Mouse (Mus musculus) neural tube, embryonic 12.5 days (tissue): ENCODE measurements around the gene Hemgn. TPM values are rescaled to one million over a fixed set of nuclear protein-coding genes. Genes with fewer than 3 reads are reported as not detected.

ENCODE experiments used
- ATAC-seq: fragments of 200-750 bp; cut with Nextera tagmentation; 2 replicates; pipeline ENCODE4 v1.8.0; 2017; ENCODE audit warnings: low read depth, mild to moderate bottlenecking, moderate TSS enrichment, moderate library complexity; ENCODE audit not compliant: low FRiP score
- H3K27ac ChIP-seq: fragments of 300-500 bp; sonication (generic); 2 replicates; pipeline ENCODE4 v1.5.1; 2016
- H3K27me3 ChIP-seq: fragments of 300-500 bp; sonication (generic); replicated peaks from 2 replicates; pipeline ENCODE4 v1.6.1; 2016; ENCODE audit warnings: mild to moderate bottlenecking
- H3K36me3 ChIP-seq: fragments of 300-500 bp; sonication (generic); 2 replicates; pipeline ENCODE4 v1.6.1; 2016; ENCODE audit warnings: mild to moderate bottlenecking
- H3K4me1 ChIP-seq: fragments of 300-500 bp; sonication (generic); 2 replicates; pipeline ENCODE4 v1.6.1; 2016
- H3K4me2 ChIP-seq: fragments of 300-500 bp; sonication (generic); replicated peaks from 2 replicates; pipeline ENCODE4 v1.6.1; 2016; ENCODE audit warnings: mild to moderate bottlenecking
- H3K4me3 ChIP-seq: fragments of 300-500 bp; sonication (generic); 2 replicates; pipeline ENCODE4 v1.5.1; 2016
- H3K9ac ChIP-seq: fragments of 300-500 bp; sonication (generic); 2 replicates; pipeline ENCODE4 v1.6.1; 2016; ENCODE audit warnings: mild to moderate bottlenecking
- H3K9me3 ChIP-seq: fragments of 300-500 bp; sonication (generic); 2 replicates; pipeline ENCODE4 v1.6.1; 2016; ENCODE audit warnings: mild to moderate bottlenecking
- WGBS: fragments of 180-500 bp; shearing (Covaris S2); methylation state at CpG from one replicate; pipeline ENCODE4 v1.1.7; 2016; 5-methylcytosine and 5-hydroxymethylcytosine counted together
- polyA plus RNA-seq: library from polyadenylated mRNA; unstranded; fragments of >200 nt; fragmentation: Nextera tagmentation; extraction: Ambion mirVana; gene quantifications from 2 replicates; pipeline ENCODE4 v1.2.1, GENCODE M21; 2016

Gene Hemgn
- polyA plus RNA-seq, 1 experiment from 2014 or later: 3.5 TPM

GRCm38 (mm10) chr4:46406966-46407703 lies 6.2 kb downstream of the Hemgn start:
- no peak for ATAC-seq
- H3K9me3 ChIP-seq: no peaks in the 10 kb centered on the region
- no peaks in the 10 kb centered on the region for H3K27me3 ChIP-seq
- H3K27ac ChIP-seq: no peak overlapping the region
- no peak overlapping the region for H3K9ac ChIP-seq
- no peaks in the 10 kb centered on the region for H3K36me3 ChIP-seq
- no peak overlapping the region for H3K4me3 ChIP-seq
- H3K4me2 ChIP-seq: no peak overlapping the region
- H3K4me1 ChIP-seq: no peaks in the 10 kb centered on the region
- 90% methylated on average over 8 of the region's 8 CpGs for WGBS

DNA sequence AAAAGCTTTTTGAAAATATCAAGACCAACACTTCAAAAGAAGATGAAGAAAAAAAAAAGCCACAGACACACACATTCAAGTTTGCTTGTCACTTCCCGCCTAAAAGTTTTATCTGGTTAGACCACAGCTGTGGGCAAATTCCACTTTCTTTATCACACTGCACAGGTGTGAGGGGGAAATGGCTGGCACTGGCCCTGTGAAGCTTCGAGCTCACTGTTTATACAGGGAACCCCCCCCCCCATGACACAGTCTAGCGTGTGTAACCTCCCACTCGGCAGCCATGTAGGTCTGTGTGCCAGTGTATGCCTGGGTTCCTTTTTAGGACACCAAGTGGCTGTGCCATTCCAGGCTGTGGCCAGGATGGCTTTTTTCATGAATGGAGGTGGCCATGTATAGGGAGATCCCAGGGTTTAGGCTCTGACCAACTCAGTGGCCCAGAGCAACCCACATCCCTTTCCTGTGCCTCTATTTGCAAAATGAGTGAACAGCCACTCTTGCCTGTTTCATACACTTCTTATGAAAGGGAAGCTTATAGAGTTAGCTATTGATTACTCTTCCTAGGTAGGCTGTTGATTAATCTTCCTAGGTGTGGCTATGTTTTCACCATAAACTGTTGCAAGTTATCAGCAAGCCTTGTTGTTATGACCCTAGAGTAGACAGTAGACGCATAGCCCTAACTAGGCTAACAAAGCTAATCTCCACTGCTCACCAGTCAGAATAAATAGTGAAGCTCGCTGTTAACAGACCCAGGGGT lies 9.1 kb downstream of the Hemgn start:
- no peaks in the 10 kb centered on the region for H3K9me3 ChIP-seq
- no peaks in the 10 kb centered on the region for H3K36me3 ChIP-seq
- H3K27me3 ChIP-seq: no peaks in the 10 kb centered on the region
- H3K4me1 ChIP-seq: no peaks in the 10 kb centered on the region
- H3K27ac ChIP-seq: no peak overlapping the region
- no peak overlapping the region for H3K4me2 ChIP-seq
- no peak overlapping the region for H3K9ac ChIP-seq
- ATAC-seq: no peak
- H3K4me3 ChIP-seq: no peak overlapping the region
- 81% methylated on average over 6 of the region's 6 CpGs for WGBS

GRCm38 (mm10) chr4:46398839-46399238 lies 14.5 kb downstream of the Hemgn start:
- Histone ChIP-seq H3K9me3 (no peaks in the 10 kb centered on the region), H3K27me3 (no peaks in the 10 kb centered on the region), H3K4me3 (no peak overlapping the region), H3K4me2 (no peak overlapping the region), H3K27ac (no peak overlapping the region), H3K9ac (no peak overlapping the region), H3K4me1 (no peaks in the 10 kb centered on the region), H3K36me3 (no peaks in the 10 kb centered on the region)
- ATAC-seq: no peak
- 79% methylated on average over 4 of the region's 4 CpGs for WGBS

DNA sequence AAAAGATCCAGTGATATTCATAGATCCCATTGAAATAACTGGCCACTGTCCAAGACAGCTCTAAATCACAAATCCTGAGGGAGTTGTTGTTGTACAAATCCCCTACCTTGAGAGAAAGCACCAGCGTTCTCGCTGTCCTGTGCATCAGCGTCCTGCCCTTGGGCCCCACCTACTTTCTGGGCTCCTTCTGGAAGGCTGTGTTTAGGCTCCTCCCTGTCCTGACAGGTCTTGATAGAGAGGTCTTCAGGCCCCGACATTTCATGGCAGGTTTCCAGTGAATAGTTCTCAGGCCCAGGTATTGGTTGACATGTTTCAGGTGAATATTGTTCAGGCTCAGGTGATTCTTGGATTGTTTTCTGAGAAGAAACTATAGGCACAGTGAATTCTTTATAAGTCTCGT lies 17.6 kb downstream of the Hemgn start:
- H3K9ac ChIP-seq: no peak overlapping the region

DNA sequence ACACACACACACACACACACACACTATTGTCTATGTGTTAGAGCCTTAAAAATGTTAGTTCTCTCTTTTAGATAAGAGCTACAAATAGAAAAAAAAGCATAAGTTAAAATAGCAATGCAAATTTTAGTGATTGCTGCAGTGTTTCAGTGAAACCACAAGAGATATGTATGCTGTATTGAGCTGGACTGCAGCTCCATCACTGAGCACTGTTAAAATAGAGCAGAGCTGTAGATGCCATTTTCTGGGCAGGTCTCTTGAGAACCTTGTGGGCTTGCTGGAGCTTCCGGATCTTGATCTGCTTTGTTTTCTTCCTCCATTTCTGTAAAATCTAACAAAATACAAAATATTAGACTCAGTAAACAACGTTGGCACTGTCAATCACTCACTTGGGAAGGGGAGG lies 18.9 kb downstream of the Hemgn start:
- no peak overlapping the region for H3K27ac ChIP-seq
- H3K36me3 ChIP-seq: no peaks in the 10 kb centered on the region
- no peak for ATAC-seq
- no peak overlapping the region for H3K4me3 ChIP-seq
- H3K9ac ChIP-seq: no peak overlapping the region
- H3K4me1 ChIP-seq: no peaks in the 10 kb centered on the region
- H3K9me3 ChIP-seq: no peaks in the 10 kb centered on the region
- 80% methylated on average over 2 of the region's 2 CpGs for WGBS
- H3K4me2 ChIP-seq: no peak overlapping the region
- H3K27me3 ChIP-seq: no peaks in the 10 kb centered on the region

More for the DNA sequence above, 17.6 kb downstream of the Hemgn start:
- no peaks in the 10 kb centered on the region for H3K36me3 ChIP-seq
- H3K4me1 ChIP-seq: no peaks in the 10 kb centered on the region
- no peak overlapping the region for H3K27ac ChIP-seq
- no peak overlapping the region for H3K4me2 ChIP-seq
- no peak overlapping the region for H3K4me3 ChIP-seq
- no peak for ATAC-seq
- 44% methylated on average over 5 of the region's 5 CpGs for WGBS
- H3K9me3 ChIP-seq: no peaks in the 10 kb centered on the region
- no peaks in the 10 kb centered on the region for H3K27me3 ChIP-seq

GRCm38 (mm10) chr4:46390390-46390970 lies 22.8 kb downstream of the Hemgn start:
- Histone ChIP-seq H3K36me3 (peaks cover 12% of the 10 kb centered on the region), H3K9ac (no peak overlapping the region), H3K4me1 (no peaks in the 10 kb centered on the region), H3K4me3 (no peak overlapping the region), H3K9me3 (no peaks in the 10 kb centered on the region), H3K4me2 (peak overlapping the region; percentile 61), H3K27ac (no peak overlapping the region), H3K27me3 (no peaks in the 10 kb centered on the region)
- WGBS: 25% methylated on average over 9 of the region's 9 CpGs
- ATAC-seq: no peak

DNA sequence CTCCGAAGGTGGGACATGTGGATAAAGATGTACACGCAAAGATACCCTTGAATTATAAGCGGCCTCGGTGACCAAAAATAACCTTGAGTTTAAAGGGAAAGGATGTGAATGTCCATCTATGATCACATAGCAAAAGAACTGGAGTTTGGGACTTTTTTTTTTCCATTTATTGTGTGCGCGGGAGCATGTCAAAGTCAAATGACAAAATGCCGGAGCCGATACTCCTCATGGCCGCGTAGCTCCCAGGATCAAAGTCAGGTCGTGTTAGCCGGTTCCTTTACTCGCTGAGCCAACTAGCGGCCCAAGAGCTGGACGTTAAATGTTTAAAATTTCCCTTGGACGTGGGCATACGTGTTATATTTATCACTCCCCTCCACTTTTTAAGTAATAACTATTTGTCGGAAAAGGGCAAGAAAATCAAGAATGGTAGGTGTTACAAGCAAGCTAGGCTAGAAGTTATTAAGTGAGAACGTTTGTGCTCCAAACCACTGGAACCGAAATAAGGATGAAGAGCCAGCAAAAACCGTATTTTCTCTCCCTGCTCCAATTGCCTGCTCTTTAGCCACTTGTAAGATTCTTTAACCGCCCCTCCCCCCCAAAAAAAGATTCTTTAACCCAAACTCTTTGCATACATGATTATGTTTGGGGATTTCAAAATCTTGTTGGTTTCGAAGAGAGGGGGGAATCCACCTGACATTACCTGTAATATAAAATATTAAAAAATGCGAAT lies 23.5 kb downstream of the Hemgn start:
- 2% methylated on average over 24 of the region's 24 CpGs for WGBS
- Histone ChIP-seq H3K27ac (peak overlapping the region; percentile 59; the same call in 1 of the 2 replicates), H3K4me2 (peak overlapping the region; percentile 61), H3K36me3 (peaks cover 19% of the 10 kb centered on the region), H3K4me3 (peak overlapping the region; percentile 59), H3K9ac (peak overlapping the region; percentile 72), H3K9me3 (no peaks in the 10 kb centered on the region), H3K4me1 (no peaks in the 10 kb centered on the region), H3K27me3 (no peaks in the 10 kb centered on the region)
- no peak for ATAC-seq

GRCm38 (mm10) chr4:46389013-46389611 lies 24.2 kb downstream of the Hemgn start, which contains the start of gene Trmo:
Gene Trmo, minus strand, starts transcription at chr4:46389437.
- Histone ChIP-seq H3K4me1 (no peaks in the 10 kb centered on the region), H3K9me3 (no peaks in the 10 kb centered on the region), H3K27me3 (no peaks in the 10 kb centered on the region), H3K36me3 (peaks cover 25% of the 10 kb centered on the region), H3K27ac (peak within 1 kb of the TSS; percentile 59; the same call in 1 of the 2 replicates), H3K4me2 (peak within 1 kb of the TSS; percentile 61), H3K9ac (peak within 1 kb of the TSS; percentile 72), H3K4me3 (peak within 1 kb of the TSS; percentile 59)
- WGBS: under 1% methylated on average over 56 of the region's 56 CpGs
- peak; percentile 97 for ATAC-seq

GRCm38 (mm10) chr4:46388556-46388955 lies 24.8 kb downstream of the Hemgn start:
- Histone ChIP-seq H3K9me3 (no peaks in the 10 kb centered on the region), H3K36me3 (peaks cover 28% of the 10 kb centered on the region), H3K27me3 (no peaks in the 10 kb centered on the region), H3K9ac (no peak overlapping the region), H3K4me2 (peak overlapping the region; percentile 61), H3K4me1 (no peaks in the 10 kb centered on the region), H3K4me3 (peak overlapping the region; percentile 59), H3K27ac (no peak overlapping the region)
- 47% methylated on average over 5 of the region's 5 CpGs for WGBS
- ATAC-seq: no peak

DNA sequence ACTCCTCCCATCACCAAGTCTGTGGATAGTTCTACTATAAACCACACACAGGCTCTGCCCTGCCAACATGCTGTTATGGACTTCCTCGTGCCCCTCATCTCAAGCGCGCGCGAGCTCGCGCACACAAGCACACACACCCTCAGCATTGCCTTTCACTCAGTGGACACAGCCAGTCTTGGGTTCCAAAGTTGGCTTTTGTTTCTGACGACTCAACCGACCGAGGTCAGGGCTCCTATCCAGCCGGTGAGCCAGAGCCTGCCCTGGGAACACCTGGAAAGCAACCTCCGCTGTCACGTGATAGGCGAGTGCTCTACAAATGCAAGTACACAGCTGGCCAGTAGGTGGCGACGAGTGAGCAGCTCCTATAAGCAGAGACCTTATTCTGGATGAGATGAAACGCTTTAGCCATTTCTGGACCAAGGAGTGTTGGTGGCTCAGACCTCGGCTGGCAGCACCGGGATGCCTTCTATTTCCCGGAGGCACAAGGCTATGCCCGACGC lies 38.4 kb downstream of the Hemgn start:
- peak; percentile 44; the same call in 1 of the 2 replicates for ATAC-seq
- WGBS: 24% methylated on average over 22 of the region's 22 CpGs
- peaks cover 8% of the 10 kb centered on the region; the same call in 1 of the 2 replicates for H3K4me1 ChIP-seq
- peaks cover 33% of the 10 kb centered on the region for H3K36me3 ChIP-seq
- H3K4me3 ChIP-seq: 0 out of 2 replicates have a peak overlapping the region, but pooled peaks have one; percentile 24
- peak overlapping the region; percentile 60 for H3K4me2 ChIP-seq
- H3K27me3 ChIP-seq: no peaks in the 10 kb centered on the region
- H3K9ac ChIP-seq: no peak overlapping the region
- H3K9me3 ChIP-seq: no peaks in the 10 kb centered on the region
- no peak overlapping the region for H3K27ac ChIP-seq

DNA sequence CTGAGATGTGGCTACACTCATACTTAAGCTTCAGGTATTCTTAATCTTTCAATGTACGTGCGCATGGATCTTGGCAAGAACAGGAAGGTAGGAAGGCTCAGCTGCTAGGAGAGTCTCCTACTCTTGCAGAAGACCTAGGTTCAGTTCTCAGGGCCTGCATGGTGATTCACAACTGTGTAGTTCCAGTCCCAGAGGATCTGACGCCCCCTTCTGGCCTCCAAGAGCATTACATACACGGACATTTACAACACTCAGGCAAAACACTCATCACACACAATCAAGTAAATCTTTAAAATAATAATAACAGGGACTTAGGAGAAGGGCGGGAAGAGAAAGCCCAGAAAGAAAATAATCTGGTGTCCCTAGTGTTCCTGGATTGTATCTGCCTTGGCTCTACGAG lies 38.9 kb downstream of the Hemgn start:
- ATAC-seq: no peak
- Histone ChIP-seq H3K36me3 (peaks cover 28% of the 10 kb centered on the region), H3K27me3 (no peaks in the 10 kb centered on the region), H3K9ac (no peak overlapping the region), H3K27ac (no peak overlapping the region), H3K4me1 (peaks cover 8% of the 10 kb centered on the region; the same call in 1 of the 2 replicates), H3K4me2 (peak overlapping the region; percentile 60), H3K4me3 (no peak overlapping the region), H3K9me3 (no peaks in the 10 kb centered on the region)
- 59% methylated on average over 6 of the region's 6 CpGs for WGBS
